Mouse (Mus musculus) layer of hippocampus, adult 9-10 months (tissue): ENCODE measurements around the gene Ppp1r18.
A peak's percentile ranks its signal among the peaks of the same experiment; 100 is the strongest.
"Not testable (repeated sequence)": the region's sequence is repeated elsewhere in the genome, so short reads cannot be mapped to it uniquely, and the experiment has no call there.

Source experiments
- DNase-seq: peaks from one replicate; pipeline ENCODE4 v3.0.0; 2022; ENCODE audit warnings: low spot score

Gene Ppp1r18

DNA sequence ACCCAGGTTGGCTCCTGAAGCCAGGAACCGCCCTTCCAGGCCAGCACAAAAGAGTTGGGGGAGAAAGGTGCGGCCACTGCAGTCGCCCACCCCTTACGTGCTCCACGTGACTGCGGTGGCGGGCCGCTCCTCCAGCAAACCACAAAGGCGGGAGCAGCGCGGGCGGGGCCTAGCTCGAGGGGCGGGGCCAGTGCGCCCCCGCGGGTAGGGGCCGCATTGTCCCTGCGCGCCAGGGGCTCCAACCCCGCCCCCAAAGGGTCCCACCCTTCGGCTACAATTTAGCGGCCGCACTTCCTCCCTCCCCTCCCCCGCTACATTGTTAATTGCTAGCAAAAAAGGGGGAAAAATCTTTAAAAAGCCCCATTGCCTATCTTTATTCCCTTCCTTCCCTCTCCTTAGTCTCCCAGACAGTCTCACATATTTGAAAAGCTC, 28.4 kb upstream of the Ppp1r18 start:
- DNase-seq = no peak

DNA sequence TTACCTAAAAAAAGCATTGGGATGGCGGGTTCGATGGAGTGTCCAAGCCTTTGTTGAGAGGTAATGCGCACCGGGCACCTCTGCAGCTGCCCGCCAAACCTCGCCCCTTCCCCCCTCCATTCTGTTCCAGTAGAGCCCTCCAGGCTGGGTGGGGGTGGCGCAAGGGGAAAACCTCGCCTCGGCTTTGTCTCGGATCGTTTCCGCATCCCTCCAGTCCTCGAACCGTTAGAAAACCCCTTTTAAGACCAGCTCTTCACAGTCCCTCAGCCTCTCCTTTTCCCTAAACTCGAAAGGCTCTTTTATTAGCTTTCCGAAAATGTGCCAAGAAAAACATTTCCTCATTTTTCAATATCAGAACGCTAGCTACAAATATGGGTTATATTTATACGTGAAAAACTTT, 27.9 kb upstream of the Ppp1r18 start:
- no peak for DNase-seq

DNA sequence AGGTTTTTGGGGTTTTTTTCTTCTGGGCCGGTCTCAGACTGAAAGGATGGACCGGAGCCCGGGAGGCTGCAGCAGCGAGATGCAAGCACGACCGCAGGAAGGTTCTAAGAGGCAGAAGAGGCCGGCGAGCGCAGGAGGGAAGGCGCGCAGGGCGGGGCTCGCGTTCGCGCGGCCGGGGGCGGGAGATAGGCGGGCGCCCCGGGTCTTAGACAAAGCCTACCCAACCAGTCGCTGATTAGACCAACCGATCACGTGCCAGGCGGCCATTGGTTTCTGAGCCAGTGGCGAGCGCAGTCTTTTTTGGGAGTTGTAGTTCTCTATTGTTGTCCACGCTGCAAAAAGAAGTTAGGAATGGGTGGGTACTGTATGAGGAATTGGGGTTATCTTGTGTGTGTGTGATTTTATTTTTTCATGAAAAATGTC, 27.3 kb upstream of the Ppp1r18 start, which contains the start of gene Tubb5:
Gene Tubb5, minus strand, starts transcription at position 185 of the 423 bp plus-strand sequence.
- peak; percentile 86 for DNase-seq

DNA sequence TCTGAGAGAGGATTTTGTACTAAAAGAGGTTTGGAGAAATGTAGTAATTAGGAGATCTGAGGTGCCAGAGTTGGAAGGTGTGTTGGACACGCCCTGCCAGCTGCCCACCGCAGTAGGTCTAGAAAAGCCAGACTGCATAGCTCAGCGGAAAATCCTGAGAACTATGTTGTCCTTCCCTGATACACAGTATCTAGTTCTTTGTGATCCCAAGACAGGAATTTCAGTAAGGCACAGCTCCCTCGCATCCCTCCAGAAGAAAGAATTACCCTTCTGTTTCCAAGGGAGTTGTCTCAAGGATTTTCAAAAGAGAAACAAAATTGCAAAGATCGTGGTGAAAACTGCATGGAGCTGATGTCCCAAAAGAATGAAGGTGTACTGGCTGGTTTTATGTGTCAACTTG, 26.8 kb upstream of the Ppp1r18 start:
- DNase-seq = no peak

DNA sequence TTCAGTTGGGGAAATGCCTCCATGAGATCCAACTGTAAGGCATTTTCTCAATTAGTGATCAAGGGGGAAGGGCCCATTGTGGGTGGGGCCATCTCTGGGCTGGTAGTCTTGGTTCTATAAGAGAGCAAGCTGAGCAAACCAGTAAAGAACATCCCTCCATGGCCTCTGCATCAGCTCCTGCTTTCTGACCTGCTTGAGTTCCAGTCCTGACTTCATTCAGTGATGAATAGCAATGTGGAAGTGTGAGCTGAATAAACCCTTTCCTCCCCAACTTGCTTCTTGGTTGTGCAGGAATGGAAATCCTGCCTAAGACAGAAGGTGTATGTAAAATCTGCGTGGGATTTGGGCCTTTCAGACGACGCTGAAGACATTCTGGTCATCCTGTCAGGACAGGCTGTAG, 26.4 kb upstream of the Ppp1r18 start:
- DNase-seq = not testable (repeated sequence)

DNA sequence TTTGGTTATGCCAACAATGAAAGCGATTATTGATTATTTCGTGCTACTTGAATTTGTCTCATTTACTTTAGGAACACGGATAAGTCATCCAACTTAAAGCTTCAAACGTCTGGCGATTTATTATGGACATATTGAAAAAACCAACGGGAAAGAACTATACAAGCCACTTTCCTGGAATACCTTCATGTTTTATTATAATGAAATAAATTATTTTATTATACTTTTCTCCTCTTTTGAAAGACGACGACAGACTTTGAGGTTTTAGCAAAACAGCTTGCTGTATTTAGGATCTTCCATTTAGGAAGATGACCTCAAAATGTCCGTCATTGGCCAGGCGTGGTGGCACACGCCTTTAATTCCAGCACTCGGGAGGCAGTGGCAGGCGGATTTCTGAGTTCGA, 24.8 kb upstream of the Ppp1r18 start:
- DNase-seq = no peak

DNA sequence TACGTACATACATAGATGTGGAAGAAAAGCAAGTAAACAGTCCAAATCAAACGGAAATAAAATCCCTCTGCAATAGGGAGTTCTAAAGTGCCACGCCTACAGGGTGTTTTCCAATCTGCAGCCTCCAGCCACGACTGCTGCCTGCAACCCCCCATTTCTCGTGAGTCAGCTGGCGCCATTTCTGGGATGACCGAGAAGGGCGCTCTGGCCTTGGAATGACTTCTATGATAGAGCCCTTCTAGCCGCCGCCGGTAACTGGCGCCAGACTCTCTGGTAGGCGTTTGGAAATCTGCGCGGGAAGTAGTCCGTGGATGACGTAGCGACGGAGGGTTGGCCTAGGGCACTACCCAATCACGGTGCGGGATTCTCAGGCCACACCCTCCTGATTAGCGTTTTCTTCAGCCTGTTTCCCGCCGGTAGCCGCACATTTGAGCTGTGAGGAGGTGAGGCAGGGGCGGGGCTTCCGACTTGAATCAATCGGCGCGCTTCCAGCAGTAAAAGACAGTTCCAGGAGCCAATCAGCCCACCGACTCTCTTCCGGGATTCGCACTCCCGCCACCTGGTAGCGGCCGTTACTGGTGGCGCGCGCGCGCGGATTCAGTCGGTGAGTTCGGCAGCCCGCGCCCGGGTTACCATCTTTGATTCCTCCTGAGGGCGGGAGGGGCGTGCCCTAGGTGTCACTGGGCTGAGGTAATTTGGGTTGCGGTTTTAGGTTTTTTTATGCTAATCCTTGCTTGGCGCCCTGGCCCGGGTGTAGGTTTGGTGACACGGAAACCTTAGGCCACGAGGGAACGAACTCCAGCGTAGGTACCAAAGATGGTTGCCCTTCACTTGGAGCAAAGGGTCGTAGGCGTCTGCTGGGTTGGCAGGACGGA, 24.1 kb upstream of the Ppp1r18 start, which contains the start of gene Mdc1:
Gene Mdc1, plus strand, starts transcription at position 440 of the 875 bp plus-strand sequence.
- peak; percentile 99 for DNase-seq

DNA sequence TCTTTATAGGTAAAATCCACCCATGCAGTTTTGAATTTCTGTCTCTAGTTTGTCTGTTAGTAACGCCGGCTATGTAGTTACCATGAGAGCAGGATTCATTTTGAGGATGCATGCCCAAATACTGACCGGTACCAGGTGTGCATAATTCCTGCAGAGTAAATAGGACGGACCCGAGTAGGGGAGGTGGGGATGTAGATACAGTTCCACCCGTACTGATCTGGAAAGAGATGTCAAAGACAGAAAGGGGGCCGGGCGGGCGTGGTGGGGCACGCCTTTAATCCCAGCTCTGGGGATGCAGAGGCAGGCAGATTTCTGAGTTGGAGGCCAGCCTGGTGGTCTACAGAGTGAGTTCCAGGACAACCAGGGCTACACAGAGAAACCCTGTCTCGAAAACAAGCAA, 23.4 kb upstream of the Ppp1r18 start:
- no peak for DNase-seq

DNA sequence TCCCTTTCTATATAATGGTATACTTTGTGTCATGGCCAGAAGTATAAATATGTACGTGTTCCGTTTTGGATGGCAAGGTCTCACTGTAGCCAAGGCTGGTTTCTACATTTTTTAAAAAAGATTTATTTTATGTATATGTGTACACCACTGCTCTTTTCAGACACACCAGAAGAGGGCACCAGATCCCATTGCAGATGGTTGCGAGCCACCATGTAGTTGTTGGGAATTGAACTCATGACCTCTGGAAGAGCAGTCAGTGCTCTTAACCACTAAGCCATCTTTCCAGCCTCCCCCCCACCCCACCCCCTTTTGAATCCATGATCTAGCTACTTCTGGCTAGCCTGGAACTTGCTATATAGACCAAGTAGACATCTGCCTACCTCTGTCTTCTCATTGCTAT, 21.9 kb upstream of the Ppp1r18 start:
- no peak for DNase-seq

DNA sequence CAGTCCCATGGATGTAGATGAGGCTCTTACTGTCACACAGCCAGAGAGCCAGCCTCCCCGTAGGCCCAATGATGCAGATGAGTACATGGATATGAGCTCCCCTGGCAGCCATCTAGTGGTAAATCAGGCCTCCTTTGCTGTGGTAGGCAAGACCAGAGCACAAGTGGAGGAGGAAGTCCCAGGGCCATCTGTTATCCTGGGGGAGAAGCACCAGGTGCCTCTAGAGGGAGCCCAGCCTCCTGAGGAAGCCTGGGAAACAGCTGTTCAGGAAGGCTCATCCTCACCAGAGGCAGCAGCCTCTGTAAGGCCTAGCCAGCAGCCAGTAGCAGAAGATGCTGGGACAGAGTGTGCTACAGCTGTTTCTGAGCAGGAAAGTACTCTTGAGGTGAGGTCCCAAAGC, 17.3 kb upstream of the Ppp1r18 start:
- no peak for DNase-seq

DNA sequence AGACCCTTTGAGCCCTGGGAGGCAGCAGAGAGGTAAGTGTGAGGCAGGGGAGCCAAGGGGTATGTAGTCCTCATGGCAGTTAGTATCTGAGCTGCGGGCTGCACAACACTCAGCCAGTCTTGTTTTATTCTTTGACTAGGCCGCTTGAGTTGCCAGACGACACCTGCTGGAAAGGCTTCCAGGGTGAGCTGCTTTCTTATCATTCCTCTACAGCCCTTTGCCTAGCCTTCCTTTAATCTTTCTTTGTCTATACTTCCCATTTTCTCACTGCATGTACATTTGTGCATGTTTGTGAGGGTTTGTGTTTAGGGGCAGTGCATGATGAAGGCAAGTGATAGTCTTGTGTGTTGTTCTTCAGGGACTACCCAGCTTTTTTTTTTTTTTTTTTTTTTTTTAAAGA, 14.4 kb upstream of the Ppp1r18 start:
- no peak for DNase-seq

DNA sequence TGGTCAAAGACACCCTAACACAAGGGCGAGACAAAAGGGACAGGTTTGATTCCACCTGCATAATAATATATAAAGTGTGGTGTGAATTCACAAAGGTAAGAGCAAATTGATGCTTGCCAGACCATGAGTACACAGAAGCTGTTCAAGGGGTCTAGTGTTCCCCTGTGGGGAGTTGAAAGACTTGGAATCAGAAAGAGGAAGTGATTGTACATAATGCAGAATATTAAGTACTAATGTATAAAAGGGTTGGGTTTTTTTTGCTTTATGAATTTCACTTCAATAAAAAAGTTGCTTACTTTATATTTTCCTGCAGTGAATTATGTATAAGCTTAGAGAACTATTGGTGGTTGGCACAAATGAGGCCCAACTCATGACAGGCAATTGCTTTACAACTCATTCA, 6.0 kb upstream of the Ppp1r18 start:
- no peak for DNase-seq

DNA sequence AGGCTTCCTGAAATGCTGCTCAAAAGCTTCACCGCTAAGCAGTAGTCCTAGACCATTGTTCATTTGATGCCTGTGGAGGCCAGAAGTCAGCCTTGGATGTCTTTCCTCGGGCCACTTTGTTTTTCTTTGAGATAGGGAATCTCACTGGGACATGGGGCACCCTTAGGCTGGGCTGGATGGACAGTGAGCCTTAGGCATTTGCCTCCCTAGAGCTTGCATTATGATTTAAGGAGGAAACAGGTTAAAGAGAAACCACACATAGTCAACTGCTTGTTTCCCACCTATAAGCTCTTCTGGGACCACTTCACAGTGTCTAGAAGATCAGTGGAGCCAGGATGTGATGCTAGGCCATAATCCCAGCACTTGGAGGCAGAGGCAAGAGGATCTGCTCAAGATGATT, 5.6 kb upstream of the Ppp1r18 start:
- no peak for DNase-seq

DNA sequence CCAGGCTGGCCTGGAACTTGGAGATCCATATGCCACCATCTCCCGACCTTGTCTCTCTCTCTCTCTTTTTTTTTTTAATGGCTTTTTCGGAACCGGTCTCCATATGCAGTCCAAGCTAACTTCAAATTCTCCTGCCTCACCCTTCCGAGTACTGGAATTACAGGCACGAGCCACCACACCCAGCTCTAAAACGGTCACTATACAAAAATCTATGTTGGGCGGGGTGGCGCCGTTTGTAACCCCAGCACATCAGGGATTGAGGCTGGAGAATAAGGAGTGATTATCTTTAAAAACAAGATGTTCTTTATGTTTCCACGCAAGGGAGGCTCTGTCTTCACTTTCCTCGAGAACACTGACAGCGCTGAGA, 4.6 kb upstream of the Ppp1r18 start:
- no peak for DNase-seq

DNA sequence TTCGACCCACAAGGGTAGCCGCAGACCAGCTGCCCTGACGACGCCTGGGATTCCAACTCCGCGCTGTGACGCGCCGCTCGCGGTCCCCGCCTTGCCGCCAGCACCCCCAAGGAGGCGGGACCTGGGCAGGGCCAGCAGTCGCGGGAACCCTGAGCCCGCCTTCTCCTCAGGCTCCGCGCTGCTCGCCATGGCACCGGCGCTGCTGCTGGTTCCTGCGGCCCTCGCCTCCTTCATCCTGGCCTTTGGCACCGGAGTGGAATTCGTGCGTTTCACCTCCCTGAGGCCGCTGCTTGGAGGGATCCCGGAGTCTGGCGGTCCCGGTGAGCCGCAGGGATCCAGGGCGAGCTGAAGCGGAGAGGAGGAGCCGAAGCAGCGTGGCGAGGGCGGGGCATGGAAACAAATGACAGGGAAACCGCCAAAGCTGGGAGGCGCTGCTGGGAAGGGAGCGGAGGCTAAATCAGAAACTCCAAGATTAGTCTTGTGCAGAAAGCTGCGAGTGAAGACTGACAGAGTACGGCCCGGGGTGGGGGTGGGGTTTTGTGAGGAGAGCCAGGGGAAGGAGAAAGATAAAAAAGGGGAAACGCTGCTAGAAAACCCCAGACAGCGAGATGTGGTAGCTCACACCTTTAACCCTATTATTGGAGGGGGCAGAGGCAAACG, 4.1 kb upstream of the Ppp1r18 start, which contains the start of gene Nrm:
Gene Nrm, plus strand, starts transcription at position 121 of the 660 bp plus-strand sequence.
- no peak for DNase-seq

DNA sequence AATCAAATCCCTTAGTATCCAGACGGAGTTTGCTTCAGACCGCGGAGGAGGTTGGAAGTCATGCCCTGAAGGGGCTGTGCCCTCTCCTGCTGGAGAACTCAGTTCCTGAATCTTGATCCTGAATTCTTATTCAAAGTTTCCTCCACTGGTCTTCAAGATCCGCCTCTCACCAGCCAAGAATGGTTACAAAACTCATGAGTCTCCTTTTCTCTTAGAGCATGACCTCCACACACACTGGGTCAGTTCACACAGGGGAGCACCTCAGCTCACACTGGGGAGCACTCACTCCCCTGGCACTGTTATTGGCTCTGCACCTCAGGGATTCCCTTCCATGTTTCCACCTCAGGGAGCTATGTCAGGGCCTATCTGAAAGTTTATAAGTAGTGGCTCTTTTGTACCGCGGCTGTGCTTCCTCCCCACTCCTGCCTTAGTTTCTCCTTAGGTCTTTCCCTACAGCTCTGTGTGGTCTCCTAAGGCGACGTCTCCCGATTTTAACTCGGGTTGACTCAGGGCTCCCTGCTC, 500 bp upstream of the Ppp1r18 start:
- DNase-seq = no peak

DNA sequence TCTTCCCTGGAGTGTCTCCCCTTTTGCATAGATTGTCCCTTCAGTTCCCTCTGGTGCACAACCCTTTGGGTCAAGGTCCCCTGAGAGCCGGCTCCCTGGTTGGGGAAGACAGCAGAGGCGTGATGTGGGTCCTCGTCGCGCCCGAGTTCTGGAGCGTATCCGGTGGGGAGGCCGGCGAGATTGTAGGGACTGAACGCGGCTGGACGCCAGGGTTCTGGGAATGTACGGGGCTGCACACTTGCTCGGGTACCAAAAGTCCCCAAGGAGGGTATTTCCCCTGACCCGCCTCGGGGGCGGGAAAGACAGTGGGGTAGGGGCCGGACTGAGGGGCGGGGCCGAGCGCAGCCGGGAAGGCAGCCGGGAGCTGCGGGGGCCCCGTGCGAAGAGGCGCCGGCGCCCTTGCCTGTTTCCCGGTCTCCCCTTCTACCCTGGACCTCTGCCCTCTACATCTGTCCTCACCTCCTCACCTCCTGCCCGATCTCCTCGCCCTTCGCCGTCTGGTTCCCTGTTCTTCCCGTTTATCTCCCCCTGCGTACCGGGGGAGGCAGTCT, 963 bp downstream of the Ppp1r18 start:
- DNase-seq = no peak

DNA sequence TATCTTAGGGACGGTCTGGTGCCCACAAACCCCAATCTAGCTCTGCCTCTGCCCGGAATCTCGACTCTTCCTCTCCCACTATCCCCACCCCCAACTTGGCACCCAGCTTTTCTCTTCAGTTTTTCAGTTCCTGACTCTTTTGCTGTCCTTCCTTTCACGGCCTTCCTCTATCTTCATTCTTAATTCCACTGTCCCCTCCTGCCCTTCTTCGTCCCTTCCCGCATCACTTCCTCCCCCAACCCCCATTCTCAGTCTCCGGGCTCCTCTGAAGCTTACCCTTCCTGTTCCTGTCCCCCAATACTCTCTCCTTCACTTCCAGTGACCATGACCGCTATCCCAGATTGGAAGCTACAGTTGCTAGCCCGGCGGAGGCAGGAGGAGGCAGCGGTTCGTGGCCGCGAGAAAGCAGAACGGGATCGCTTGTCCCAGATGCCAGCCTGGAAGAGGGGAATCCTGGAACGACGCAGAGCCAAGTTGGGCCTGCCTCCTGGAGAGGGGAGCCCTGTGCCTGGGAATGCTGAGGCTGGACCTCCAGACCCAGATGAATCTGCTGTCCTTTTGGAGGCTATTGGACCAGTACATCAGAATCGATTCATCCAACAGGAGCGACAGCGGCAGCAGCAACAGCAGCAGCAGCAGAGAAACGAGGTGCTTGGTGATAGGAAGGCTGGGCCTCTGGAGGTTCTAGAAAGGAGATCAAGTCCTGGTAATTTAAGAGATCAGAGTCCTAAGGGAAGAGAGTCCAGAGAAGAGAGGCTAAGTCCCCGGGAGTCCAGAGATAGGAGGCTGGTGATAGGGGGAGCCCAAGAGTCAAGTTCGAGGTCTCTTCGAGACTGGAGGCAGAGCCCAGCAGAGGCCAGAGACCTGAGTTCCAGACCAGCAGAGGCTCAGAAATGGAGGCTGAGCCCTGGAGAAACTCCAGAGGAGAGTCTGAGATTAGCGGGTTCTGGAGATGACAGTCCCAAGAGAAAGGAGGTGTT, 1.8 kb downstream of the Ppp1r18 start:
- no peak for DNase-seq

DNA sequence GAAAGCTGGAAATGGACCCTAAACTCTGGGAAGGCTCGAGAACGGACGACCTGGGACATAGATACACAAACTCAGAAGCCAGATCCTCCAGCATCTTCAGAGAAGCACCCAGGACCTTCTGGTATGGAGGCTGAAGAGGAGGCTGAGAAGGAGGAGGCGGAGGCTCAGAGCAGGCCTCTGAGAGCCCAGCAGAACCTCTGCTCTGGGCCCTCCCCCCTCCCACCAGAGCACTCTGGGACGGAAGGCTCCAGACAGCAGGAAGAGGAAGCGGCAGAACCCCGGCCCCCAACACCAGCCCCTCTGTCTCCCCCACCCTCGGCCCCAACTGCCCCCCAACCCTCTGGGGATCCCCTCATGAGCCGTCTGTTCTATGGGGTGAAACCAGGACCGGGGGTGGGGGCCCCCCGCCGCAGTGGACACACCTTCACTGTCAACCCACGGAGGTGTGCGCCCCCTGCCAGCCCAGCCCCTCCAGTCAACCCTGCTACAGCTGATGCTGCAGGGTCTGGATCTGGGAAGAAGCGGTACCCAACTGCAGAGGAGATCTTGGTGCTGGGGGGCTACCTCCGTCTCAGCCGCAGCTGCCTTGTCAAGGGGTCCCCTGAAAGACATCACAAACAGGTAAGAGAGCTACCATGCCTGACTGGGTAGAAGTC, 2.9 kb downstream of the Ppp1r18 start:
- no peak for DNase-seq

DNA sequence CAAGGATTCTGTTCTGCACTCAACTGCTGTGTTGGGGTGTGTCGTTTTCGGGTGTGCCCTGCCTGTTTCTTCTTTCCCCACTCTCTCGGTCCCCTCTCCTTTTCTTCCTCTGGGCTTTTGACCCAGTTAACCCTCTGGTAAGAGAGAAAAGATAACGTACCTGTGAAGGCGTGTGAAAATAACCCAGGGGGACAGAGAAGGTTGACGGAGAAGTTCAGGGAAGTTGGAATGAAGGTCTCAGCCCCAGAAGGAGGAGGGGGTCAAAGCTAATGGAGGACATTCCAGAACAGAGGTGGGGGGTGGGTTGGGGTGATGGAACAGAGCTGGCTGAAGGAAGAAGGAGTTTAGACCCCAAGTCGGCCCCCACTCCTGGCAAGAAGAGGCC, 3.6 kb downstream of the Ppp1r18 start:
- no peak for DNase-seq
